ENCODE assay signal across 8 mouse cellular contexts in genomic region chr2:76672966-76673392, GRCm38 (mm10). TPM values are rescaled to one million over a fixed set of nuclear protein-coding genes. Genes with fewer than 3 reads are reported as not detected.
DNase-seq lines count a peak whose midpoint lies in the region; ATAC-seq and TF ChIP-seq lines count a peak whose summit lies in the region.

TSS of gene Fkbp7 (minus strand) at chr2:76673116.

- TF ChIP-seq CTCF in small intestine, adult 2 months (IDR thresholded peaks at IDR 0.05; ENCODE audit: extremely low read depth, insufficient read length, insufficient replicate concordance, low read depth, low read length) = no peak

- peaks cover 10% of the 10 kb centered on the region for H3K4me1 ChIP-seq in embryonic facial prominence, embryonic 12.5 days
- H3K4me1 ChIP-seq in limb, embryonic 11.5 days (ENCODE audit: control insufficient read depth, insufficient read depth, low read length) = peaks cover 13% of the 10 kb centered on the region
- peaks cover 30% of the 10 kb centered on the region for H3K4me1 ChIP-seq in midbrain, embryonic 13.5 days (replicated peaks)
- peaks cover 14% of the 10 kb centered on the region; the same call in 1 of the 2 replicates for H3K4me1 ChIP-seq in small intestine, adult 2 months (ENCODE audit: control insufficient read depth, insufficient read depth, insufficient read length, low read length)

- H3K27ac ChIP-seq in embryonic facial prominence, embryonic 12.5 days = peak within 1 kb of the TSS; percentile 83
- no peak within 1 kb of the TSS; the same call in 1 of the 2 replicates for H3K27ac ChIP-seq in limb, embryonic 11.5 days (replicated peaks; ENCODE audit: low read depth, low read length)
- peak within 1 kb of the TSS; percentile 76 for H3K27ac ChIP-seq in midbrain, embryonic 13.5 days
- peak within 1 kb of the TSS; percentile 85 for H3K27ac ChIP-seq in small intestine, adult 2 months (ENCODE audit: insufficient read depth, low read depth, low read length)

- H3K9me3 ChIP-seq in embryonic facial prominence, embryonic 12.5 days = no peaks in the 10 kb centered on the region
- no peaks in the 10 kb centered on the region for H3K9me3 ChIP-seq in limb, embryonic 11.5 days (ENCODE audit: control insufficient read depth, low read length)
- H3K9me3 ChIP-seq in midbrain, embryonic 13.5 days = no peaks in the 10 kb centered on the region

- ATAC-seq in embryonic facial prominence, embryonic 12.5 days (ENCODE audit: insufficient number of reproducible peaks, insufficient read depth, low FRiP score, low TSS enrichment) = peak; percentile 92
- peak; percentile 88 for ATAC-seq in limb, embryonic 11.5 days (ENCODE audit: insufficient number of reproducible peaks, low FRiP score, low TSS enrichment, low read depth)
- peak; percentile 89 for ATAC-seq in midbrain, embryonic 13.5 days

- TF ChIP-seq POLR2A in small intestine, adult 2 months (IDR thresholded peaks at IDR 0.05; ENCODE audit: low read depth, low read length) = peak; percentile 82

- no peaks in the 10 kb centered on the region for H3K27me3 ChIP-seq in embryonic facial prominence, embryonic 12.5 days
- no peaks in the 10 kb centered on the region for H3K27me3 ChIP-seq in limb, embryonic 11.5 days (ENCODE audit: control insufficient read depth, insufficient read depth, low read length)
- no peaks in the 10 kb centered on the region for H3K27me3 ChIP-seq in midbrain, embryonic 13.5 days
- H3K27me3 ChIP-seq in small intestine, adult 2 months (ENCODE audit: control insufficient read depth, insufficient read depth, low read length) = no peaks in the 10 kb centered on the region

- H3K9ac ChIP-seq in embryonic facial prominence, embryonic 12.5 days = peak within 1 kb of the TSS; percentile 68
- peak within 1 kb of the TSS; percentile 64 for H3K9ac ChIP-seq in limb, embryonic 11.5 days (ENCODE audit: low read length)
- peak within 1 kb of the TSS; percentile 65 for H3K9ac ChIP-seq in midbrain, embryonic 13.5 days (replicated peaks)

- peak; percentile 96 for DNase-seq in 3T3-L1 (ENCODE audit: low read depth, low spot score)
- DNase-seq in adrenal gland, postnatal 36 days = peak; percentile 90 to 92
- peak; percentile 92 to 93 for DNase-seq in heart, adult 18-20 months
- peak; percentile 92 for DNase-seq in kidney, adult 18-20 months
- peak; percentile 96 for DNase-seq in limb, embryonic 11.5 days (ENCODE audit: low spot score)

- H3K4me3 ChIP-seq in embryonic facial prominence, embryonic 12.5 days = peak within 1 kb of the TSS; percentile 48
- peak within 1 kb of the TSS; percentile 45 for H3K4me3 ChIP-seq in limb, embryonic 11.5 days (ENCODE audit: low read depth, low read length)
- peak within 1 kb of the TSS; percentile 46 for H3K4me3 ChIP-seq in midbrain, embryonic 13.5 days (replicated peaks)
- peak within 1 kb of the TSS; percentile 54 for H3K4me3 ChIP-seq in small intestine, adult 2 months (ENCODE audit: low read depth, low read length)

- no peaks in the 10 kb centered on the region for H3K36me3 ChIP-seq in embryonic facial prominence, embryonic 12.5 days
- H3K36me3 ChIP-seq in limb, embryonic 11.5 days (ENCODE audit: control insufficient read depth, insufficient read depth, low read length) = no peaks in the 10 kb centered on the region
- H3K36me3 ChIP-seq in midbrain, embryonic 13.5 days = no peaks in the 10 kb centered on the region
- peaks cover 4% of the 10 kb centered on the region; the same call in 1 of the 2 replicates for H3K36me3 ChIP-seq in small intestine, adult 2 months (ENCODE audit: control insufficient read depth, insufficient read depth, low read length)

- WGBS in embryonic facial prominence, embryonic 12.5 days = under 1% methylated on average over 17 of the region's 17 CpGs
- 1% methylated on average over 17 of the region's 17 CpGs for WGBS in limb, embryonic 11.5 days
- under 1% methylated on average over 17 of the region's 17 CpGs for WGBS in midbrain, embryonic 13.5 days
- under 1% methylated on average over 17 of the region's 17 CpGs for WGBS in small intestine, adult 2 months

- H3K4me2 ChIP-seq in embryonic facial prominence, embryonic 12.5 days (replicated peaks) = peak within 1 kb of the TSS; percentile 64
- H3K4me2 ChIP-seq in limb, embryonic 11.5 days (ENCODE audit: low read depth, severe bottlenecking) = peak within 1 kb of the TSS; percentile 67
- peak within 1 kb of the TSS; percentile 65 for H3K4me2 ChIP-seq in midbrain, embryonic 13.5 days (replicated peaks)

RNA-seq across cellular contexts. Expression of gene Fkbp7, which starts in this region (rescaled TPM):
- total RNA-seq in adrenal gland, postnatal 36 days (2021) = 10 to 100 TPM; 20.7 to 25.7 TPM
- polyA plus RNA-seq in embryonic facial prominence, embryonic 12.5 days (2016; fragmentation: Nextera tagmentation; extraction: Ambion mirVana) = 65.6 and 68.4 TPM in 2 replicates
- 10 to 100 TPM; 21.8 to 25.2 TPM for total RNA-seq in heart, adult 18-20 months (2021)
- polyA plus RNA-seq in limb, embryonic 11.5 days (2014; fragmentation: Nextera tagmentation; extraction: Ambion mirVana) = 44.8 and 46.0 TPM in 2 replicates
- 13.9 and 15.0 TPM in 2 replicates for polyA plus RNA-seq in midbrain, embryonic 13.5 days (2015; fragmentation: Nextera tagmentation; extraction: Ambion mirVana)
- 0.14 TPM in 1 of 2 replicates, not detected in the other for polyA plus RNA-seq in small intestine, adult 2 months (2012; rRNA removed)

Comparison
In these comparisons a context has a peak if more than half of its experiments do, and no peak if none do; other contexts are left out.
1. RNA of gene Fkbp7 (polyA plus RNA-seq): 65.6 to 68.4 TPM in embryonic facial prominence, embryonic 12.5 days, 44.8 to 46.0 TPM in limb, embryonic 11.5 days and 13.9 to 15.0 TPM in midbrain, embryonic 13.5 days; 0.14 TPM in small intestine, adult 2 months; every median in the first group is over 10 times any median in the second.
2. Peak in every context shown above with its lines, with median percentiles within 50 percentile points of each other: DNase-seq, ATAC-seq, H3K4me2 ChIP-seq, H3K4me3 ChIP-seq and H3K9ac ChIP-seq.